Mouse (Mus musculus): ENCODE measurements around the gene Zfp282.

- TF ChIP-seq CTCF (IDR thresholded peaks at IDR 0.05; ENCODE audit: low read depth, low read length) = no peak
- no peak for TF ChIP-seq POLR2A (IDR thresholded peaks at IDR 0.05; ENCODE audit: extremely low read depth, insufficient read depth, low read length)
Observed at GRCm38 (mm10) chr6:47872266-47872665, 4.7 kb upstream of the Zfp282 start.
